Mouse (Mus musculus) intestine, embryonic 14.5 days (tissue): ENCODE measurements at regions not wholly inside any gene's neighbourhood (a gene's known extent, or its start where the extent isn't known, plus 50 kb on each side); places are given as distances from the start of the nearest gene placed in this dataset.

Experiments
- ATAC-seq: fragments of 200-750 bp; cut with Nextera tagmentation; replicated peaks from 2 replicates; pipeline ENCODE4 v1.8.0; 2017; ENCODE audit warnings: low read depth, moderate number of reproducible peaks, moderate TSS enrichment, moderate library complexity; ENCODE audit not compliant: low FRiP score, low TSS enrichment
- DNase-seq: peaks from one replicate; pipeline ENCODE4 v3.0.0-alpha.2; 2018; ENCODE audit warnings: low spot score
- H3K27ac ChIP-seq: fragments of 300-500 bp; sonication (generic); 2 replicates; pipeline ENCODE4 v1.5.1; 2014; ENCODE audit warnings: low read depth, mild to moderate bottlenecking, control low read depth
- H3K27me3 ChIP-seq: fragments of 300-500 bp; sonication (generic); replicated peaks from 2 replicates; pipeline ENCODE4 v1.6.1; 2014; ENCODE audit warnings: low read length, control low read depth; ENCODE audit not compliant: control insufficient read depth, insufficient read depth
- H3K36me3 ChIP-seq: fragments of 300-500 bp; sonication (generic); 2 replicates; pipeline ENCODE4 v1.6.1; 2014; ENCODE audit warnings: low read length, control low read depth; ENCODE audit not compliant: control insufficient read depth, insufficient read depth
- H3K4me1 ChIP-seq: fragments of 300-500 bp; sonication (generic); replicated peaks from 2 replicates; pipeline ENCODE4 v1.6.1; 2014; ENCODE audit warnings: low read length, control low read depth, mixed read lengths; ENCODE audit not compliant: control insufficient read depth, insufficient read depth
- H3K4me2 ChIP-seq: fragments of 300-500 bp; sonication (generic); 2 replicates; pipeline ENCODE4 v1.6.1; 2014; ENCODE audit warnings: low read length
- H3K4me3 ChIP-seq: fragments of 300-500 bp; sonication (generic); 2 replicates; pipeline ENCODE4 v1.5.1; 2014; ENCODE audit warnings: low read depth, low read length, control low read depth, mixed read lengths
- H3K9ac ChIP-seq: fragments of 300-500 bp; sonication (generic); 2 replicates; pipeline ENCODE4 v1.6.1; 2014; ENCODE audit warnings: mild to moderate bottlenecking, low read length
- H3K9me3 ChIP-seq: fragments of 300-500 bp; sonication (generic); 2 replicates; pipeline ENCODE4 v1.6.1; 2016; ENCODE audit warnings: low read length, control low read depth; ENCODE audit not compliant: control insufficient read depth
- WGBS: fragments of 180-500 bp; shearing (Covaris S2); extraction: QIAGEN DNeasy Blood & Tissue Kit; methylation state at CpG from one replicate; pipeline ENCODE4 v1.1.7; 2014; 5-methylcytosine and 5-hydroxymethylcytosine counted together

- Histone ChIP-seq H3K9ac (no peak overlapping the region), H3K36me3 (no peaks in the 10 kb centered on the region), H3K4me3 (no peak overlapping the region), H3K4me2 (no peak overlapping the region), H3K27me3 (no peaks in the 10 kb centered on the region), H3K4me1 (no peaks in the 10 kb centered on the region), H3K27ac (no peak overlapping the region), H3K9me3 (no peaks in the 10 kb centered on the region)
- DNase-seq (no peak), ATAC-seq (no peak)
Observed at GRCm38 (mm10) chr3:66486658-66487057, 190.0 kb upstream of the Veph1 start.

- Histone ChIP-seq H3K9ac (no peak overlapping the region), H3K4me2 (no peak overlapping the region), H3K27ac (no peak overlapping the region), H3K27me3 (no peaks in the 10 kb centered on the region), H3K36me3 (no peaks in the 10 kb centered on the region), H3K9me3 (no peaks in the 10 kb centered on the region), H3K4me3 (no peak overlapping the region), H3K4me1 (no peaks in the 10 kb centered on the region)
- DNase-seq = no peak
- 91% methylated on average over 1 of the region's 1 CpGs for WGBS
- no peak for ATAC-seq
Observed at GRCm38 (mm10) chr3:66486184-66486583, 189.5 kb upstream of the Veph1 start.

- Histone ChIP-seq H3K9me3 (no peaks in the 10 kb centered on the region), H3K4me2 (no peak overlapping the region), H3K4me1 (0 out of 2 replicates have a peak, but pooled peaks cover 3% of the 10 kb centered on the region), H3K36me3 (no peaks in the 10 kb centered on the region), H3K4me3 (no peak overlapping the region), H3K27me3 (no peaks in the 10 kb centered on the region), H3K27ac (no peak overlapping the region), H3K9ac (no peak overlapping the region)
- 55% methylated on average over 6 of the region's 6 CpGs for WGBS
- ATAC-seq (no peak), DNase-seq (no peak)
Observed at GRCm38 (mm10) chr3:66480718-66481117, 184.1 kb upstream of the Veph1 start.

GRCm38 (mm10) chr3:66479266-66479665 is 182.6 kb upstream of the Veph1 start:
- no peak for ATAC-seq
- Histone ChIP-seq H3K27ac (no peak overlapping the region), H3K4me3 (no peak overlapping the region), H3K36me3 (no peaks in the 10 kb centered on the region), H3K9me3 (no peaks in the 10 kb centered on the region), H3K4me2 (no peak overlapping the region), H3K9ac (no peak overlapping the region), H3K4me1 (0 out of 2 replicates have a peak, but pooled peaks cover 3% of the 10 kb centered on the region), H3K27me3 (no peaks in the 10 kb centered on the region)
- no peak for DNase-seq
- WGBS = 24% methylated on average over 4 of the region's 4 CpGs

- Histone ChIP-seq H3K4me3 (no peak overlapping the region), H3K9ac (no peak overlapping the region), H3K27me3 (no peaks in the 10 kb centered on the region), H3K36me3 (no peaks in the 10 kb centered on the region), H3K27ac (no peak overlapping the region), H3K4me2 (no peak overlapping the region), H3K4me1 (no peaks in the 10 kb centered on the region), H3K9me3 (no peaks in the 10 kb centered on the region)
- WGBS = 64% methylated on average over 5 of the region's 5 CpGs
- ATAC-seq = no peak
- DNase-seq = no peak
Observed at GRCm38 (mm10) chr3:66466321-66466720, 169.7 kb upstream of the Veph1 start.

- Histone ChIP-seq H3K36me3 (no peaks in the 10 kb centered on the region), H3K4me2 (no peak overlapping the region), H3K9ac (no peak overlapping the region), H3K4me3 (no peak overlapping the region), H3K4me1 (no peaks in the 10 kb centered on the region), H3K27ac (no peak overlapping the region), H3K9me3 (no peaks in the 10 kb centered on the region), H3K27me3 (no peaks in the 10 kb centered on the region)
- DNase-seq (no peak), ATAC-seq (no peak)
- 83% methylated on average over 1 of the region's 1 CpGs for WGBS
Observed at GRCm38 (mm10) chr3:66465371-66465770, 168.7 kb upstream of the Veph1 start.

GRCm38 (mm10) chr3:66462341-66462740 is 165.7 kb upstream of the Veph1 start:
- Histone ChIP-seq H3K4me2 (no peak overlapping the region), H3K9me3 (no peaks in the 10 kb centered on the region), H3K9ac (no peak overlapping the region), H3K36me3 (no peaks in the 10 kb centered on the region), H3K4me3 (no peak overlapping the region), H3K4me1 (no peaks in the 10 kb centered on the region), H3K27ac (no peak overlapping the region), H3K27me3 (no peaks in the 10 kb centered on the region)
- WGBS = 95% methylated on average over 1 of the region's 1 CpGs
- no peak for ATAC-seq
- no peak for DNase-seq

GRCm38 (mm10) chr3:66446274-66447159 is 149.9 kb upstream of the Veph1 start:
- DNase-seq (no peak), ATAC-seq (no peak)
- Histone ChIP-seq H3K9ac (no peak overlapping the region), H3K27ac (no peak overlapping the region), H3K9me3 (no peaks in the 10 kb centered on the region), H3K4me1 (no peaks in the 10 kb centered on the region), H3K4me2 (no peak overlapping the region), H3K36me3 (no peaks in the 10 kb centered on the region), H3K4me3 (no peak overlapping the region), H3K27me3 (no peaks in the 10 kb centered on the region)
- WGBS = 88% methylated on average over 10 of the region's 10 CpGs

GRCm38 (mm10) chr3:66433216-66433615 is 136.6 kb upstream of the Veph1 start:
- H3K4me1 ChIP-seq = no peaks in the 10 kb centered on the region
- H3K9me3 ChIP-seq = no peaks in the 10 kb centered on the region
- H3K9ac ChIP-seq = no peak overlapping the region
- ATAC-seq (no peak), DNase-seq (no peak)
- no peak overlapping the region for H3K4me2 ChIP-seq
- no peaks in the 10 kb centered on the region for H3K27me3 ChIP-seq
- no peak overlapping the region for H3K4me3 ChIP-seq
- H3K36me3 ChIP-seq = no peaks in the 10 kb centered on the region
- no peak overlapping the region for H3K27ac ChIP-seq
